Mouse (Mus musculus) kidney, adult 11 months (tissue): Measurements from ENCODE around the gene Cfap58.

Experiments
- DNase-seq: peaks from one replicate; pipeline ENCODE4 v3.0.0; 2022

Cfap58 gene

GRCm38 (mm10) chr19:47937443-47938406 is at the start of gene Cfap58:
Gene Cfap58 (plus strand): TSS chr19:47937675.
- DNase-seq = peak; percentile 42

GRCm38 (mm10) chr19:47888037-47888436 is 49.4 kb upstream of the Cfap58 start:
- no peak for DNase-seq

- peak; percentile 75 for DNase-seq
Measured at GRCm38 (mm10) chr19:47890489-47891130, 46.9 kb upstream of the Cfap58 start.

GRCm38 (mm10) chr19:47891562-47892312 is 45.7 kb upstream of the Cfap58 start:
- peak; percentile 59 for DNase-seq

- DNase-seq = no peak
Measured at GRCm38 (mm10) chr19:47893092-47893491, 44.4 kb upstream of the Cfap58 start.

- no peak for DNase-seq
Measured at GRCm38 (mm10) chr19:47898472-47899079, 38.9 kb upstream of the Cfap58 start.

GRCm38 (mm10) chr19:47900012-47900411 is 37.5 kb upstream of the Cfap58 start:
- DNase-seq = no peak

GRCm38 (mm10) chr19:47900558-47900957 is 36.9 kb upstream of the Cfap58 start:
- DNase-seq = no peak

- peak; percentile 70 for DNase-seq
Measured at GRCm38 (mm10) chr19:47902316-47903201, 34.9 kb upstream of the Cfap58 start.

- no peak for DNase-seq
Measured at GRCm38 (mm10) chr19:47903679-47904078, 33.8 kb upstream of the Cfap58 start.

GRCm38 (mm10) chr19:47905081-47905480 is 32.4 kb upstream of the Cfap58 start:
- no peak for DNase-seq

- DNase-seq = no peak
Measured at GRCm38 (mm10) chr19:47905603-47906002, 31.9 kb upstream of the Cfap58 start.

GRCm38 (mm10) chr19:47907596-47907995 is 29.9 kb upstream of the Cfap58 start:
- DNase-seq = peak; percentile 69

- no peak for DNase-seq
Measured at GRCm38 (mm10) chr19:47908961-47909371, 28.5 kb upstream of the Cfap58 start.

GRCm38 (mm10) chr19:47909387-47910116 is 27.9 kb upstream of the Cfap58 start:
- no peak for DNase-seq

- no peak for DNase-seq
Measured at GRCm38 (mm10) chr19:47910117-47910618, 27.3 kb upstream of the Cfap58 start.

GRCm38 (mm10) chr19:47910751-47911150 is 26.7 kb upstream of the Cfap58 start:
- no peak for DNase-seq

GRCm38 (mm10) chr19:47913344-47913743 is 24.1 kb upstream of the Cfap58 start:
- DNase-seq = no peak

- no peak for DNase-seq
Measured at GRCm38 (mm10) chr19:47914191-47914590, 23.3 kb upstream of the Cfap58 start.

GRCm38 (mm10) chr19:47915251-47915650 is 22.2 kb upstream of the Cfap58 start:
- no peak for DNase-seq

GRCm38 (mm10) chr19:47917396-47917795 is 20.1 kb upstream of the Cfap58 start:
- DNase-seq = no peak
